Mouse (Mus musculus) B cell, adult 2 months (primary cell): ENCODE measurements around the gene St8sia1.

Experiments used
- DNase-seq, 2 experiments: peaks; one replicate each; pipeline ENCODE4 v3.0.0; 2022

Gene St8sia1

GRCm38 (mm10) chr6:142823008-142823787 is 141.1 kb downstream of the St8sia1 start:
- no peak for DNase-seq

DNA sequence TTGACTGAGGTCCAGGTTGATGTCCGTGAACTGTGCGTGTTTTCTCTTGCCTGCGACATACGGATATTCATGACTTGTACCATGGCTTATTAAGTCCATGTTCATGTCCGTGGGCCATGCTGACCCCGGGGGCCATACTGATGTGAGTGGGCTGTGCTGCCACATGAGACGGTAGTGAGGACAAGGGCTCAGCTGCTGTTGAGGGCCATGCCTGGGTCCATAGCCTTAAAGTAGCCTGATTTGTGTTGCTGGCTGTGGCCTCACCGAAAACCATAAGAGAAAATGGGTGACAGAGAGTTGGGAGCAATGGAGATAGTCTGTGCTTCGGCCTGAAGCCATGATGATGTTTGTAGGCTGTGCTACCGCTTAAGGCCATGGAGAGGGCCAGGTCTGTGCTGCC is 145.9 kb downstream of the St8sia1 start:
- no peak for DNase-seq

DNA sequence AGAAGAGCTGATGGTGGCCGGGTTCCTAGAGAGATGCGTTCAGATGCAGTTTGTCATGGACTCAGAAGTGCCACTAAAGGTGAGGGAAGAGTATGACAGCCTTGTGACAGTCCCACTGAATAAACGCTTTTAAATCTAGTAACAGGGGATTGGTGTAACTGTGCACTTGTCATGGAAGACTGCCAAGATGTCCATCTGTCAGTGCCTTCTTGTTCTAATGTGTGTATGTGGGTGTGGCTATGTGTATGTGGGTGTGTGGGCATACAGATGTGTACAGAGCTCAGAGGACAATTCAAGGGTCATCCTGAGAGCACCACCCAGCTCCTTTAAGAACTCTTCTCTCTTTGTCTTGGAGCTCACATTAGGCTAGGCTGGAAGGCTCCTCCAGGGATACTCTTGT is 148.7 kb downstream of the St8sia1 start:
- no peak for DNase-seq

DNA sequence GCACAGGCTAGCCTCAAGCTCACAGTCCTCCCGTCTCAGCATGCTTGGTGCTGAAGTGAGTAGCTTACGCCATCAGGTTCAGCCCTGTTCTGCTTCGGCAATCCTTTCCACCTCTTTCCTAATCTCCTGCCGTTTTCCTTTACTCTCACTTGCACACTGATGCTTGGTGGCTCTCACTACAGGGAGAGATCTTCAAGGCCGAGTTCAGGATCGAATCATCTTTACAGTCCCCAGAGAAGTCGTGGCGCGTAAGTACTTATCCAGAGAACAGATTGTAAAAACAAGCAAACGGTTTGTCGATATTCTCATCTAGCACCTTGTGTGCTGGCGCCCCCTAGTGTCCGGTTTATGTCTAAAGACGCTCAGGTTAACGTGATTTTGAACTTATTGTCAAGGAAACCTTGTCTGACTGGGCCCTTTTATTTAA is 149.7 kb downstream of the St8sia1 start:
- DNase-seq: peak; percentile 82 to 83

DNA sequence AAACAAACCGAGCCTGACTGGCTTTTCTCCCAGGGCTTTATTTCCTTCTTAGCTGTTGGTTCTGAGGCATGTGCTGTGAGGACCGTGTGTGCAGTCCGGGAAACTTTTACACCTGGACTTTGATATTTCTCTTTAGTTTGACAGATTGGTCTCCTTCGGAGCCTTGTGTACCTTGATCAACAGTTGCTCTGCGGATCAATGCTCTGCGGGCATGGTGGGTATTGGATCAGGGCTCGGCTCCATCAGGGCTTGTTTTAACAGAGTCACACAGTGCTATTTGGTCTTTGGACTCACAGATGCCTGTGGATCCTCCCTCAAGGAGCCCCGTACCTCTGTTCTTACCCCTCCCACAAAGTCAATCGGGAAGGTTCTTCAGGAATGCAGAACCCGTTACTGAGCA is 150.2 kb downstream of the St8sia1 start:
- no peak for DNase-seq

DNA sequence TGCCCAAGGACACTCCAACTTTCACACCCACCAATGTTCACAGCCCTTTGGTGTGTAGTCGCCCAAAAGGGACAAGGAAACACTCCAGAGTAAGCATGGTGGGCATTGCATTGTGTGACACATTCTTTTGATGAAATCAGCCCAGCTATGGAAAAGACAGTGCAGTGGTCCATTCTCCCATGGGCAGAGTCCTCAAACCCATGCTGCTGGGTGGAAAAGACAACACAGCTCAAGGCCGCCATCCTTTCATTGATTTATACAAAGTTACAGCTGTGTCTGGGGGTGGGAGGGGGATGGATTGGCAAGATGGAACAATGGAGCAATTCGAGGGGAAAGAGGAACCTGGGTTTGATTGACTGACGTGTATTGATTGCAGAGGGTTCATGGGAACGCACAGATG is 151.3 kb downstream of the St8sia1 start:
- no peak for DNase-seq

- DNase-seq: no peak
Measured at GRCm38 (mm10) chr6:142810239-142810638, 154.0 kb downstream of the St8sia1 start.

GRCm38 (mm10) chr6:142809373-142810098 is 154.7 kb downstream of the St8sia1 start:
- DNase-seq: no peak

DNA sequence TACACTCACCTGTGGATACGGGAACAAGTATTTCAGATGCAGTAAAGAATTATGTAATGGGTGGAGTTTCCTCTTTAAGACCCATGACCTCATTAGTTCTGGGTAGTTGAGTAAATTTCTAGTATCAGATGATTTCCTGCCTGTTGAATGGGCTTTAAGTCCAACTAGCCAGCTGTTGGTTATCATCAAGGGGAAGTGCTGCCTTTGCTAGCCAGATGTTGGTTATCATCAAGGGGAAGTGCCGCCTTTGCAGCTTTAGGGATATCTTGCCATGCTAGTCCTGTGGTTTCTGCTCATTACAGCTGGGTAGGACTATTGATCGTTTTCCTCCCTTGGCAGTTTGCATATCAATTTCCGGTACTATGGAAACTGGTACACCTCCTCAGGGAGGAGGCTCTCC is 157.9 kb downstream of the St8sia1 start:
- DNase-seq: no peak

- DNase-seq: no peak
Measured at GRCm38 (mm10) chr6:142804402-142804801, 159.8 kb downstream of the St8sia1 start, which contains the start of gene Sult6b2. Gene Sult6b2 (minus strand): TSS chr6:142804502.

DNA sequence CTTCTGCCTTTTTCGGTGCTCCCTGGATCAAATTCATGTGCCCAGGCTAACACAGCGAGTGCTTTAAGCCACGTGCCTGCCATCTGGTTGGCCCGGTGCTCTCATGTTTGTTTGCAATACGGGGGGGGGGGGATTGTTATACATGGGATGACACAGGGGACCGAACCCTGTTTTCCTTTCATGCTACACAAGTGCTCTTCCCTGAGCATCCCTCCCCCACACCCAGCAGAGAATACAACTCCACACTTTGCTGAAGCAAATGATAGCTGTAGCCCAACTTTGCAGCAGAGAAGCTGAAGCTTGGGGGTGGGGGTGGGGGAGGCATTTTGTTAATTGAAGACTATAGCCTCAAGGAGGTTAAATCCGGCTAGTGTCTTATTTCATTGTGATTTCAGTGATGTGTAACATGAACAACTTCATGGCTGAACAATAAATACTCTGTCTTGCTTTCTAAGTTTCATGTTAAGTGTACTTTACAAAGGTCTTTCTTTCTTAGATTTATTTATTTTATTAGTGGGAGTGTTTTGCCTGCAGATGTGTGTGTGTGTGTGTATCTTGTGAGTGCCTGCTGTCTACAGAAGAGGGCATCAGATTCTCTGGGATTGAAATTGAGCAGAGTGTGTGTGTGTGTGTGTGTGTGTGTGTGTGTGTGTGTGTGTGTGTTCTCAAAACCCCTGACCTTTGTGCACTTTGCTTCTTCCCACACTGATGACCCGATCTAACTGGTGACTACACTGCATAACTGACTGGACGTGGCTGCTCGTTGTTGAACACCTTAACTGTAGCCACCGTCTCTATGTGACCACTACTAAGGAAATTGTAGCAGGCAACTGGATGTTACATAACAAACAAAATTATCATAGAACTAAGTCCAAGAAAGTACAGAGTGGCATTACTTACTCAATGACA is 161.4 kb downstream of the St8sia1 start:
- no peak for DNase-seq

DNA sequence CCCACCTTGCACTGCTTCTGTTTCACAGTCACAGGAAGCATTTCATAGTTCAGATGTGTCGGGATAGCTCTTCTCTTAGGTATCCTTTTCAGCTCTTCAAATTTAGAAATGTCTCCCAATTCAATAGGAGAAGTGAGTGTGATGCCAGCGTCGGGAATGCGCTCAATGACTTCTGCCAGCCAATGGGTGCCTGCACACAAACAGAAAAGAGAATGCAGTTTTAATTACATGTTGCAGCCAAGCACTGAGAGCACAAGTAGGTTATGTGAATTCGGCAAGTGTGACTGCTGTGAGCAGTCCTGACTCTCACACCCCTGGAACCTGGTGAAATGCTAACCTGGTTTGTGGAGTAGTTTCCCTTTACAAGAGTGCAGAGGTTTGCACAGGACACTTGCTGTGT is 162.6 kb downstream of the St8sia1 start:
- DNase-seq: no peak

DNA sequence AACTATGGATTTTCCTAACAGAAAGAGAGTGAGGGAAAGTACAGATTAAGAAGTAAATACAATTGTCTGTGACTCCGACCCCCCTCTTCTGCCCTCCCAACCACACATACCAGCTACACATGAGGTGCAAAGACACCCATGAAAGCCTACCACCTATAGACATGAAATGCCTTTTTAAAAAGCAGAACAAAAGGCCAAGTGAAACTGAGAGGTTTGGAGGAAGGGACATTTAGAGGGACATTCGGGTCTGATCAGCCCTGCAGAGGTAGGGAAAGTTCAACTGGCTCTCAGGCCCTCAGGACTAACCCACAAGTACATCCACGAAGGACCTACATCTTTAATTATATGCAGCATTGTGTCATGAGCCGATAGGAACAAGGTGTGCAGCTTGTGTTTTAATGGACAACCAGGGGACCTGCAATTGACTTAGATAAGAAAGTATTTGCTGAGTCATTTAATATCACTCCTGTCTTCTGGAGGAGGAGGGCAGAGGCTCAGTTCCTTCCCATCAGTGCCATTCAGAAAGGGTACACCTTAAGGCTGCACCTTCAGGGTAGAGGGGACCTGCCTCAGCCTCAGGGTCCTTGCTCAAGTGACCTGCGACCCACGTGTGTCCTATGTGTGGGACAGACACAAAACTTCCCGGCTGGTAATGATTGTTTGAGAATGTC is 164.4 kb downstream of the St8sia1 start:
- DNase-seq: no peak

DNA sequence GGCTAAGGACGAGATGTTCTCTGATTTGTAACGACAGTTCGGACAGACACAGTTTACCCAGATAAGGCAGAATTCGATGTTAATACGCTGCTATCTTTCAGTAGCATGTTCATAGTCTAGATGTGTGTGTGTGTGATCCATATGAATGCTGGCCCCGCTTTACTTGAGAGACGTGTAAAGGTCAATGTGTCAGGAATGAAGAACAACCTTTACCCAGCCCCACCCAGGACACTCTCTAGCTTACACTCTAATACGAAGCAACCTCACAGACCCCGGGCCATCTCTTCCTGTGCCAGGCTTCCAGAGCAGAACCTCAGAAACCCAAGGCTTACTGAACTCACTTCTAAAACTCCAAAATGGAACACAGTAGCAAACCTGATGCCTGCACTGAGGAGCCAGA is 165.4 kb downstream of the St8sia1 start:
- no peak for DNase-seq

GRCm38 (mm10) chr6:142797996-142798395 is 166.3 kb downstream of the St8sia1 start:
- DNase-seq: no peak

DNA sequence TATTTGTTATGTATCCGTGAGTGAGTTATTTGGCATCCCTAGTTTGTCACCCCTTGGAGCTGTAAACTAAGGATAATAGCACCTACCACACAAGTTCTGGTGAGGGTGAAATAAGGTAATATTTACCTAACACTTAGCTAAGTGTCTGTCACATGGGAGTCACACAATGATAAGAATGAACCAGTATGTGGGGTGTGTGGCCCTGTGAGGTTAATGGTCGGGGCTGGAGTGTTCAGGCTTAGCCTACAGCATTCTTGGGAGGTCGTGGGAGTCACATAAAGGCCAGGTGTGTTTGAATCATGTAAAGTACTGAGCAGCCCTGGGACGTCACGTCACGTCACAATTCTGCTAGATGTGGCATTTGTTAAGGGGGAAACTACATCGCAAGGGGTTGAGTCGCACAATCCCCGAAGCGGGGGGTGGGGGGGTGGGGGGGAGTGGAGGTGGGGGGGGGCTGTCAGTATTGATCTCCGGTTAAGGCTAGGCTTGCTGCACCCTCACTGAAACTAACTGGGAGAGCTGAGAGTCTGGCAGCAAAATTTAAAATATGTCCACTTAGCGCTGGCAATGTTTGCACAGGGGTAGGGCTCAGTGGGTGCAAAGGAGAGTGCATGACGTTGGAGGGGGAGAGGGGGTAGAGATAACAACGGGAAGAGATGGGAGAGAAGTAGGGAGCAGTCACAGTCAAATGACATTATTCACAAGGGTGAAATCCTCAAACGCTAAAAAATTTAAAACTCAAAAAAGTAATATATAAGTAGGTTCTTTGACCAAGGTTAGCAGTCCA is 168.4 kb downstream of the St8sia1 start:
- no peak for DNase-seq

DNA sequence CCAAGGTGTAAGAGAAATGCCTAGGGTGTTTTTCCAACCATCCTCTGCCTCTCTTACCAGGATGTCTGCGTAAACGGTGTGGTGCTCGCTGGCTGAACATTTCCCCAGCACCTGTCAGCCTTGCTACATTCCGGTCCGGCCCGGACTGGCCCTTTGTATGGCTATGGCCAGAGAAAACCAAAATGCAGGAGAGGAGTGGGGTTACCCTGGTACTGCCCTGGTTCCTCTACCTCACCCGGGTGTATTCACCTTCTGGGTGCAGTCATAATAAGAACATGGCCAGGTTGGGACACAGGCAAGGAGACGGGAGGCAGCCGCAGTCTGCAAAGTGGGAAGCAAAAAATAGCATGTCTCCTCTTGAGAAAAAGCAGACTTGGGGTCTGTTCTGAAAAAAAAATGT is 169.2 kb downstream of the St8sia1 start:
- no peak for DNase-seq

DNA sequence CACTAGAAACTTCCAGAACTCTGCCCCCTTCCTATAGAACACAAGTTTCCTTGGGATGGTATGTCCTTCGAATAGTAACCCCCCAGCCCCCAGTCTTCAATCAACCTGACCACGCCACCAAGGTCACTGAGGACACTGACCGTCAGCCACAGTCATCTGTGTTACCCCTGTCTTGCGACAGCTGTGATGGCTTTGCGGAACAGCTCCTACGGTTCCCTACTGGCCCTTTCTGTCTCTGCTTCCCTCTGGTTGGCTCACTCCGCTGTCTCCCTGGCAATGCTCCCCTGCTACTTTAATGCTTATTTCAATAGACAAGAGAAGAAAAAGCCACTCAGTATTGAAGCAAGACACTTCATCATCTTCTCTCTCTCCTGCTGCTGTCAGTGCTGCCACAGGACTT is 170.8 kb downstream of the St8sia1 start:
- no peak for DNase-seq

- no peak for DNase-seq
Measured at GRCm38 (mm10) chr6:142792241-142792968, 171.8 kb downstream of the St8sia1 start.

- DNase-seq: no peak
Measured at GRCm38 (mm10) chr6:142789736-142790135, 174.5 kb downstream of the St8sia1 start.
